Mouse (Mus musculus): ENCODE data around the gene Crygs. TPM values are rescaled to one million over a fixed set of nuclear protein-coding genes. Genes with fewer than 3 reads are reported as not detected.

The Crygs gene
- polyA plus RNA-seq, 1 experiment = not detected

Other genes starting within 250 kb of the Crygs start
- not detected in 2 replicates for gene Dgkg, start 154.4 kb downstream of the Crygs start, polyA plus RNA-seq (2012; ENCODE audit: insufficient read depth, insufficient read length, missing spikeins)
- 9.1 and 10.6 TPM in 2 replicates for gene Tbccd1, start 46.1 kb upstream of the Crygs start, polyA plus RNA-seq (2012; ENCODE audit: insufficient read depth, insufficient read length, missing spikeins)
- gene Dnajb11, start 46.3 kb upstream of the Crygs start, polyA plus RNA-seq (2012; ENCODE audit: insufficient read depth, insufficient read length, missing spikeins) = 26.8 and 27.2 TPM in 2 replicates
- gene Ahsg, start 79.7 kb upstream of the Crygs start, polyA plus RNA-seq (2012; ENCODE audit: insufficient read depth, insufficient read length, missing spikeins) = 3.4 TPM in 1 of 2 replicates, not detected in the other
- 1.4 and 2.8 TPM in 2 replicates for gene Fetub, start 106.8 kb upstream of the Crygs start, polyA plus RNA-seq (2012; ENCODE audit: insufficient read depth, insufficient read length, missing spikeins)
- not detected in 2 replicates for gene Hrg, start 139.5 kb upstream of the Crygs start, polyA plus RNA-seq (2012; ENCODE audit: insufficient read depth, insufficient read length, missing spikeins)
- gene Kng2, start 217.9 kb upstream of the Crygs start, polyA plus RNA-seq (2012; ENCODE audit: insufficient read depth, insufficient read length, missing spikeins) = 169 and 284 TPM in 2 replicates
- 0.88 and 1.6 TPM in 2 replicates for gene Kng1, start 246.3 kb upstream of the Crygs start, polyA plus RNA-seq (2012; ENCODE audit: insufficient read depth, insufficient read length, missing spikeins)